Mouse (Mus musculus) G1E (cell line): Measurements from ENCODE around the gene Togaram2.

Experiments
- CTCF ChIP-seq: IDR thresholded peaks from 2 replicates; pipeline ENCODE4 v1.5.1; 2012; ENCODE audit warnings: low read depth, low read length, inconsistent platforms, mixed read lengths
- TAL1 ChIP-seq: conservative IDR thresholded peaks from 2 replicates; pipeline ENCODE4 v1.6.1; 2012; ENCODE audit warnings: low read depth, low read length, inconsistent platforms, mixed read lengths

GRCm38 (mm10) chr17:71689903-71690302 is 16.8 kb downstream of the Togaram2 start:
- TF ChIP-seq CTCF: no peak
- no peak for TF ChIP-seq TAL1
